Mouse (Mus musculus) urinary bladder, postnatal 25 days (tissue): ENCODE measurements at regions not wholly inside any gene's neighbourhood (a gene's known extent, or its start where the extent isn't known, plus 50 kb on each side); places are given as distances from the start of the nearest gene placed in this dataset.
"Not testable (repeated sequence)": the region's sequence is repeated elsewhere in the genome, so short reads cannot be mapped to it uniquely, and the experiment has no call there.

ENCODE experiments used
- DNase-seq: peaks from one replicate; pipeline ENCODE4 v3.0.0; 2022; ENCODE audit warnings: low spot score

DNA sequence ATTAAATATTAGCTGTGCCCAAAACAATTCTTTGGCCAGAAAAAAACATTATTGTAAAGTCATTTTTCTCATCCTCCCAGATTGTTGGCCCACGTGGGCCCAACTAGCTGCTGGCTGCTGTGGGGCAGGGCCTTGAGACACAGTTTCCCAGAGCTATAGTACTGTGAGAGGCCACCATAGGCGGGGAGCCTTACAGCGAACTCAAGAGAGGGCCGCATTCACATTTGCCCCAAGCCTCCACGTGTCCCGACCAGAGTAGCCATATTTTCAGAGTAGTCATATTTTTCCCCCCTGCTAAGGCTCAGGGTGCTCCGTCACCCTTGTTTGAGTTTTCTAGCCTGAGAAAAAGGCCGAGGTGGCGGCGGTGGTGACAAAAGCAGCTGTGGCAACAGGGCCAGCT lies 826.3 kb downstream of the Dad1 start:
- DNase-seq, result not testable (repeated sequence)

DNA sequence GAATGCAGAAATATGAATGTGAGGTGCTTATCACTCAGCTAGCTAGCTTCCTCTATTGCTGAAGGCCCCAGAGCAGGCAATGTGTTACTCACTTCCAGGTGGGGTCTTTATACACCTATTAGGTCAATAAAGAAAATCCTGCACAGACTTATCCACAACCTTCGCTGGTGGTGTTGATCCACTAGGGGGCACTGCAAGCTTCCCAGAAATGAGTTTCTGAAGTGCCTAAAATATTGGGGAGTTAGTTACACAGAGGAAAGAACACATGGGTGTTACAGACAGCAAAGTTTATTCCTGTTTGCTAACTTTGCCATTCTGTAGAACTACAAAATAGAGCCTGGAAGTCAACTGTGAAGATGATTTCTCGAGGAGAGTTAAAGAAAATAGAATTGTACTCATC lies 836.9 kb downstream of the Dad1 start:
- not testable (repeated sequence) for DNase-seq

DNA sequence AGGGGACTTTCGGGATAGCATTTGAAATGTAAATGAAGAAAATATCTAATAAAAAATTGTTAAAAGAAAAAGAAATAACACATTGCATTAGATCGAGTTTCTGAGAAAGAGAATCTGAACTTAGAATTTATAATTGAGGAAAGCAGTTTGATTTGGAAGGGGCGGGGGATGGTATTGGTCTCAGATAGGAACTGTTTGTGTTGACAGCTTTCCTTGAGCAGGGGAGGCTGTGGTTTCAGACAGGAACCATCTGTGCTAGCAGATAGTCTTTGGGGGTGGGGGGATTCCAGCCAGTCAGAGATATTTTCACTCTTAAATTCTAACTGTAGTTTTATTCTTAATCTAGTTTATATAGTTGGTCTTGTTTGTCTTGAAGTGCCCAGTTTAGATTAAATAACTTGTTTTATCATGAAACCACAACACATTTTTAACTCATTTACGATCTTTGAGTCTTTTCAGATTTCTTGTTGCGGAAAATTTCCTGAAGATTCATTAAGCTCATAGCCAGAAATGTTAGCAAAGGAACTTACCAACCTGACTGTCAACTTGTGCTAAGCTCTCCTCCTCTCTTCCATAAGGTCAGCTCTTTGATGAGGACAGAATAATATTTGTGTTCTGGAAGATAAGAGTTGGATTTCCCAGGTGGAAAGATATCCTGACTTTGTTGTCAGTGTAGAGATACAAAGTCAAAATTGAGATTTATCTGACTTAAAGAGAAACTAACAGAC lies 846.2 kb downstream of the Dad1 start:
- DNase-seq, result not testable (repeated sequence)

DNA sequence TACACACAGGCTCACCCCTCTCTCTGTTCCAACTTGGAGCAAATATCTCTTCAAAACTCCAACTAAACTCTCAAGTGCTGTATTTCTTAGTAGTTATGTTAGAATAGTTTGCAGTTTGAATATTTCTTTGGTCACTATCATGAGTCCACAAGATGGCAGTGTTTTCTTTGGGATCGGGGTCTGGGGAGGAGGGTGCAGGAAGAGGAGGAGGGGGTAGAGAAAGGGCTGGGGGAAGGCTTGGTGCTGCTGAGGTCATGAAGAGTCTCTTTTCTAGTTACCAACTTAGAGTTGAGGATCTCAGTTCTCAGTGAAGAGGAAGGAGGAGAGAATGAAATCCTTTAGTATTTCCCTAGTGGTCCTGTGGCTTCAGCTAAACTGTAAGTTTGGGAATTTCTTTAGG lies 863.6 kb downstream of the Dad1 start:
- not testable (repeated sequence) for DNase-seq

DNA sequence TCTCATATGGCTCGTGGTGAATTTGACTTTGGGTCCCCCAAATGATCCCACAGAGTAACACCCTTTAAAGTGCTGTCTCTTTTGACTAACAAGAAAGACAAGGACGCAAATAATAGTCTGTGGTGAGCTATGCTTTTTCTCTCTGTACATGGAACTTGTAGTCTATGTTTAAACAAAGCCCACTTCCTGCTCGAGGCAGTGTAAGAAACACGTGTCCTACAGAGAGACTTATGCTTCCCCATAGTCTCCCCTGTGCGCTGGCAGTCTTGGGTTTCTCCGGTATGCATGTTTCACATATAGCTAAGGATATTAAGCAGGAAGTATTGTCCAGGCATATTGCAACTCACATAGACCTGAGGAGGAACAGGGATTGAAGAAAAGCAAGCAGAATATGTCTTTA lies 879.0 kb upstream of the Olfr1507 start:
- DNase-seq, result not testable (repeated sequence)

DNA sequence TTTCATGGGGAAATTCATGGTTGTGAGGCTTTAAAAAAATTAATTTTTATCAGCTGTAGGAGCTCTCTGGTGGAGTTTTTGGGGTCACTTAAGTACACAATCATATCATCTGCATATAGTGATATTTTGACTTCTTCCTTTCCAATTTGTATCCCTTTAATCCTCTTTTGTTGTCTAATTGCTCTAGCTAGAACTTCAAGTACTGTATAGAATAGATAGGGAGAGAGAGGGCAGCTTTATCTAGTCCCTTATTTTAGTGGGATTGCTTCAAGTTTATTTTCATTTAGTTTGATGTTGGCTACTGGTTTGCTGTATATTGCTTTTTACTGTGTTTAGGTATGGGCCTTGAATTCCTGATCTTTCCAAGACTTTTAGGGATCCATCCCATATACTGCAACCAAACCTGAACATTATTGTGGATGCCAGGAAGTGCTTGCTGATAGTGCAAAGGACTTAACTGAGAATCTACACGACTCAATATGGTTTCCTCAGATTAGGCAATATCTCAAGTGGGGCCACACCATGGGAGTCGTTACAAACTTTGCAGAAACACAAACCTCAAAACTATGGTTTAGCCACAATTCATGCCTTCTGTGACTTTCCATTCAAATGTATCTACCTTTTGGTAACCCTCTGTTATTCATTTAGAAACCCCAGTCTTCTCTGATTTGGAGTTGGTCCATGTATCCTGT lies 878.4 kb upstream of the Olfr1507 start:
- DNase-seq, result not testable (repeated sequence)

DNA sequence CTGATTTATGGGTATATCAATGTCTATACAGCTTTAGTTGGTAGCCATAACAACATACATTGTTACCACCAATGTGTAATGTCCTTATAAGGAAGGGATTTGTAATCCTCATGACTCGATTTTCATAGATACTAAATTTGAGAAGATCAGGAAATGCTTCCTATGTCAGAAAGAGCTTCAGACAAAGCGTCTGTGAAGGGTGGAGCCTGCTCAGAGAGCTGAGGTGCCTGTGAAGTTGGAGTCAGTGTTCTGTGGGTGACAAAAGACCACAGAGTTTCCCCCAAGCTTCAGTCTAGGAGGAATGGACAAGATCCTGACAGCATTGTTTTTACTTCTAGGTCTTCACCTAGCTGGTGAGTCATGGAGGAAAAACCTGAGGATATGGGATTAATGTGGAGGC lies 874.2 kb upstream of the Olfr1507 start:
- no peak for DNase-seq

DNA sequence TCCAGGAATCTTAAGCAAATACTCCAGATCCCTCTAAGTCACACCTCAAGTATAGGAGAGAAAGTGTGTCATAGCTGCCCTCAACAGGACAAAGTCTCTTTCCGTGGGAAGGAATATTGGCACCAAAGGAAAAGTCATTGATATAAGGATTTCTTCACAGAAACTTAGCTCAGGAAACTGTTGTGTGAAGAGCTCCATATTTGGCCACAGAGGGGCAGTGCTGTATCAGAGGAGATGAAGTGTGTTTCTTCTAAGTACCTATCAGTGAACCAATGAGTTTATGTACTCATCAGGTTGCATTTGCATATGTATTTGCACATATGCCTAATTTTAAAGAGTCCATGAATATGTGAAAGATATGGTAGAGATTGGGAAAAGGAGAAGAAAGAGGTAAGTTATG lies 871.9 kb upstream of the Olfr1507 start:
- not testable (repeated sequence) for DNase-seq

DNA sequence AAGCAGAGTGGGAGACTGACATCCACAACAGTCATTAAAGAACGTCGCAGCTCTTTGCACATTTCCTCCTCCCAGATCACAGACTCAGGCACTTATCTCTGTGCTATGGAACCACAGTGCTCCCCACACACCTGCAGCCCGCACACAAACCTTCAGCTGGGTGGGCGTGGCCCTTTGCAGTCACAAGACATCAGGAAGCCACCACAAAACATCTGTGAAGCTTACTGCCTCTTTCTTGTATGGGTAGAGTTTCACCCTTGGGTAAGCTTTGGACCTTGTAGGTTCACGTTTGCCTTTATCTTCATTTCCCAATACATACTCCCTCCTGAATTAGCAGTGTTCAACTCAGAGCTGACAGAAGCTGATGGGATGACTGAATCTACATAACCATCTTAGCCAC lies 868.4 kb upstream of the Olfr1507 start:
- DNase-seq, result not testable (repeated sequence)

DNA sequence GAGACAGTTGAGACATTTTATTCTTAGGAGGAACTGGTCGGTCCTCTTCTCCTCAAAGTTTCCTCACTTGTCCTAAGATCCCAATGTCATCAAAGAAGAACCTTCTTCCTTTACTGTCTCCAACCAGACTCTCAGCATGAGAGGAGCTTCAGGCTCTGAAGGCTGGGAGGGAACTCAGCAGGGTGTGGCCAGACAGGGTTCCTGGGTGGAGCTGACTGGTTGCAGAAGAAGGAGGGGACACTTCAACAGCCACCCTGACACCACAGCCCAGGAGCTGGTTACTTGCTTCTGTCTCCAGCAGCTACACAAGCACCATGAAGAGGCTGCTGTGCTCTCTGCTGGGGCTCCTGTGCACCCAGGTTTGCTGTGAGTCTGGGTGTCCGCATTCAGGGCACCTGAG lies 866.5 kb upstream of the Olfr1507 start:
- not testable (repeated sequence) for DNase-seq

DNA sequence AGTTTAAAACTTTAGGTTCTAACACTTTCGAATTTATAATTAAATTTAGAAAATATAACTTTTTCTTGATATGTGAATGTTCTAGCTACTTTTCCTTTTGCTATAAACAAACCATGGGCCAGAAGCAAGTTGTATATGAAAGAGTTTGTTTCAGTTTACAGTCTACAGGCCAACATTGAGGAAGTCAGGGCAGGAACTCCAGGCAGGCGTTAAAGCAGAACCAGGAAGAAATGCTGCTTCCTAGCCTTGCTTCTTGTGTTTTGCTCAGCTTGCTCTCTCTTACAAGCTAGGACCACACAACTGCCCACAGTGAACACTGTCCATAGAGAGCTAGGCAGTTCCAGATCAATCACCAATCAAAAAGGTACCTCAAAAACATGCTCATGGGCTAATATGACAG lies 861.9 kb upstream of the Olfr1507 start:
- DNase-seq, result not testable (repeated sequence)

DNA sequence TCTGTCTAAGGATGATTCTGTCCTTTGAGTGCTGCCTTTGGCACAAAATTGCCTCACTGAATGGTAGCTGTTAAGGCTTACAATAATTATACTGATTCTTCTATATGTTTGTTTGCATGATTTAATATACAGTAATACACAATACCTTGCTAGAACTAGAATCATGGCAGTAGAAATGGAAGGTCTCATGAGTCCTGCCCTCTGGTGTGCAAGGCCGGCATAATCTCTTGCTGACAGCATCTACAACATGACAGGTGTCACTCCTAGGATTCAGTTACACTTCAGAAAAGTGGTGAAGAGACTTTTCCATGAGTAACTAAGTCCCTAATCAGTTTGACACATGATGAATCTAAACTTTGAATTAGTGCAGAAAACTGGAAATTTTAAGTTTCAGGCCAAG lies 861.2 kb upstream of the Olfr1507 start:
- not testable (repeated sequence) for DNase-seq

DNA sequence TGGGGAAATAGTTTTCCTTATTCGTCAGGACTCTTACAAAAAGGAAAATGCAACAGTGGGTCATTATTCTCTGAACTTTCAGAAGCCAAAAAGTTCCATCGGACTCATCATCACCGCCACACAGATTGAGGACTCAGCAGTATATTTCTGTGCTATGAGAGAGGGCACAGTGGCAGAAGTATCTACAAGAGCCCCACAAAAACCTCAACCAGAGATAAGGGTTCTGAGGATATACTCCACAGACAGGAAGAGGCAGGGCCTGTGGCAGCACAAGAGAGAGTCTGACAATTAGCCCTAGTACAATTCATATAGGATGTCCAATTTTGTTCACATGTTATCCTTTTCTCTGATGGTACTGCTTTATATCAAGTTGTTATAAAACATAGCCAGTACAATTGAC lies 855.9 kb upstream of the Olfr1507 start:
- not testable (repeated sequence) for DNase-seq

DNA sequence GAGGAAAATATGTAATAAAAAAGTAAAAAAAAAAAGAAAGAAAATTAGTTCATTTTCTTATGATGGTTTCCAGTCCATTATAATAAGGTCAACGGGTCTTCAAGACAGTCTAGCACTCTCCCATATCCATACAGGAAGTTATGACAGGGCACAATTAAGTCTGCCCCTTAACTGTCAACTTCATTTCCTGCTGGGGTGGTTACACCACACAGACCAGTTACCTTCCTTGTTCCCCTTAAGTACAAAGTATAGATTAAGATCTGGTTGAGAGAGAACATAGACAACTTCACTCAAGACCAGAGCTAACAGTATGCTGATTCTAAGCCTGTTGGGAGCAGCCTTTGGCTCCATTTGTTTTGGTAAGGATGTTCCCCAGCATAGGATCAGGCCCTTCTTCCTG lies 855.2 kb upstream of the Olfr1507 start:
- DNase-seq, result not testable (repeated sequence)

DNA sequence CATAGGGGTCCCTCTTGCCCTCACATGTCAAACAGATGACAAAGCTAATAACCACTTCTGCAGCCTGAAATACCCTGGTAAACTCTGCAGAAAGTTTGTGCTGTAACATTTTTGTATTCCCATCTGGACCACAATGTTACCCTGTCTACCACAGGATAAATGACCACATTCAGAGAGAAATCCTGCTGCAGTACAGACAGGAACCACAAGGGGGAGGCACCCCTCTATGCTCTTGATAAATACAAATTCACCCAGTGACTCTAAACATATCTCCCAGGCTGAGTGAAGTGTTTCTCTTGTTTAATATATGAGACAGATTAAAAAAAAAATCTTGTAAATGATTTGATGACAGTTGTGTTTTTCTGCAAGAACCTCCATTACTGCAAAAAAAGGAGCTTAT lies 853.6 kb upstream of the Olfr1507 start:
- not testable (repeated sequence) for DNase-seq

DNA sequence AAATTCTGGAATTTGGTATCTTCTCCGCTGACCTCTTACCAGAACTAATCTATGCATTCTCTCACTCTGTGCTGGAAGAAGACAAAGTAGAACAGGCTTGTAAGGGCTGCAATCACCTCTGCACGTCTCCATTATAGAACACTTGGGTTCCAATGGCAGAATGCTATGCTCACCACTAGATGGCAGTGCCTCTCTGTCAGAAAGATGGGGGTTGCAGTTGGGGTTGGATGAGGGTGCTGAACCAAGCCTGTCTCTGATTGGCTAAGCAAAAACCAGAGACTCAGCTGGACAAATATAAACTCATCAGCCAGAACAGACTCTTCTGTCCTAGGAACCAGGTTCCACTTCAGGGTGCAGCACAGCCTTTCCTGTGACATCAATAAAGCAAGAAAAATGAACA lies 850.0 kb upstream of the Olfr1507 start:
- DNase-seq, result not testable (repeated sequence)

DNA sequence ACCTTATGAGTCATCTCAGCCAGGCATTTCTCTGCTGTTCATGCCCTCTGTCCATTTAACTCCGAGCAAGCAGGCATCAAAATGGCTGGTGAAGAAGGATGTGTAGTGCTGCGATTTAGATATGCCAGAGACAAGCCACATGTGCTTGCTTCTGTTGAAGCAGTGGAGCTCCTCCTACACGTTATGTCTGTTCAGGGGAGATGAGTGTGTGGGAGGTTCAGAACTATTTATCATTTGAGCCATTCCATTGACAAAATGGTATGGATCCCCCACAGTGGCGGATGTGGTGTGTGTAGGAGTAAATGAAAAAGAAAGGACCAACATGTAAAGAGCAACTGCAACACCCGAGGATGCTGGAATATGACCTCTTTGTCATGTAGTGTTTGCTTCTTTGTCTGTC lies 848.3 kb upstream of the Olfr1507 start:
- DNase-seq, result not testable (repeated sequence)

DNA sequence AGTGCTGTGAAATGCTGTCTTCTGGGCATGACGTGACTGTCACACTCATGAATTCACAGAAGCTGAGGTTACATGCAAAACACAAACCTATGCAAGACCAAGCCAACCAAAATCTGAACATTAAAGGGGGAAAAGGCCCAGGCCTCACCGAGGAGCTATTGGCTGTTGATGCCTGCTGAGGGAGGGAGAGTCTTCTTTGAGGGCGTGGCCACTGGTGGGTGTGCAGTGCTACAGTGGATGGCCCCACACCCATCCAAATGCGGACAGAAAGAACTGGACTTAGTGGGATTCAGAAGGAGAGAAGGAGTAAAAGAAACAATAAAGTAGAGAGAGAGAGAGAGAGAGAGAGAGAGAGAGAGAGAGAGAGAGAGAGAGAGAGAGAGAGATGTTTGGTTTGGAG lies 843.6 kb upstream of the Olfr1507 start:
- DNase-seq, result not testable (repeated sequence)

DNA sequence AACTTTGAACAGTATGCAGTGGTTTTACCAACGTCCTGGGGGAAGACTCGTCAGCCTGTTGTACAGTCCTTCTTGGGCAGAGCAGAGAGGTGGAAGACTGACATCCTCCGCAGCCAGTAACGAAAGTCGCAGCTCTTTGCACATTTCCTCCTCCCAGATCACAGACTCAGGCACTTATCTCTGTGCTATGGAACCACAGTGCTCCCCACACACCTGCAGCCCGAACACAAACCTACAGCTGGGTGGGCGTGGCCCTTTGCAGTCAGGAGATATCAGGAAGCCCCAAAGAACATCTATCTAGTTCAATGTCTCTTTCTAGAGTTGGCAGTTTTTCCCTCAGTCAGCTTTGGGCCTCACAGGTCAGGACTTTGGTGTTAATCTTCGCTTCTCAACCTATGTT lies 841.9 kb upstream of the Olfr1507 start:
- DNase-seq, result not testable (repeated sequence)

DNA sequence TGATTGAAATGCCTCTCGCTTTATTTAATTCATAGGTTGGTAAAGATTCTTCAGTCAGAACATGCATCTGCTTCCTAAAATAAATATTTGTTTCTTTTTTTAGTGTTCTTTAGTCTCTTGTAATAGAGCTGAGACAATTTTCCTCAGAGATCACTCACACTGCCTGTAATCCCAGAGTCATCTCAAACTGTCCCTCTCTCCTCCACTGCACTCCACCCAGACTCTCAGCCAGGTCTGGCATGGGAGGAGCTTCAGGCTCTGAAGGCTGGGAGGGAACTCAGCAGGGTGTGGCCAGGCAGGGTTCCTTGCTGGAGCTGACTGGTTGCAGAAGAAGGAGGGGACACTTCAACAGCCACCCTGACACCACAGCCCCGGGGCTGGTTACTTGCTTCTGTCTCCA lies 841.2 kb upstream of the Olfr1507 start:
- DNase-seq, result not testable (repeated sequence)

DNA sequence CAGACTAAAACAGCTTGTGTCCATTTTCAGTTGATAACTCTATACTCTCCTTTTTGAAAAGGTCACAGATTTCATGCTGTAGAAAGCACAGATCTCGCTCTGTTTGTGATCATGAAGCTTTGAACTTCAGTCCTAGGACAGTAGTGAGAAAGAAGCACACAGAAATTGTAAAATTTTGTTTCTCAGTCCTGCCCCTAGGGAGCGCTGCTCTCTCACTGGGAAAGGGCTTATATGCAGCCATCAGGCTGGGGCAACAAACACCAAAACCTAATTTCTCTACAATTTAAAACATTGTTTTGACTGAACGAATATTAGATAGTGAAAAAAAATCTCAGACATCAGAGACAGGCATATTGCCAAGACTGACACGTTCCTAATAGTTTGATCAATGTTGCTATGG lies 838.9 kb upstream of the Olfr1507 start:
- DNase-seq, result not testable (repeated sequence)

DNA sequence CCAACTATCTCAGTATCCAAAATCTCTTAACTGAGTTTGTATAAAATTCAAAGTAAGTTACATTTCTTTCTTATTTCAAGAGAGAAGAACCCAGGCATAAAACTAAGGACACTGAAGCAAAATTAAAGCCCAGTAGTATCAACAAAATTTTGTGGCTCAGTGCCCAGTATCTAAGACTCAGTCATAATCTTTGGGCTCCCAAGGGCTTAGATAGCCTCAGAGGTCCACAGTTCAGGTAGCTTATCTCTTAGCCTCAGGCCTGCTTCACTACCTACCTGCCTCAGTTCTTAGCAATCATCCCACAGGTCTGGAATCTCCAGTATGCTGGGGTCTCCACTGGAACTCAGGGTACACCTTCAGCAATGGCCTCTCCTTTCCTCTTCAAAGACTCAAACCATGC lies 835.6 kb upstream of the Olfr1507 start:
- DNase-seq, result not testable (repeated sequence)

DNA sequence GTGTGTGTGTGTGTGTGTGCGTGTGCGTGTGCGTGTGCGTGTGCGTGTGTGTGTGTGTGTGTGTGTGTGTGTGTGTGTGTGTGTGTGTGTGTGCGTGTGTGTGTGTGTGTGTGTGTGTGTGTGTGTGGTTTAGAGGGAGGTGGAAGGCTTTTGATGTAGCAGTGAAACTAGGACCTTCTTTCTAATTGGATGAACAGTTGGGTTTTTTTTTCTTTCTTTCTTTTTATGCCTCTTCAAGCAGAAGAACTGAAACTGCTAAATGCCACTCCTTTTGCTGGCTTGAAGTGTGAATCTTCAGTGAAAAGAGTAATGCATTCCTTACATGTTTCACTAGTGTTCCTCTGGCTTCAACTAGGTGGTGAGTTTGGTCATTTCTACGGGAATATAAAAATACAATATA lies 828.8 kb upstream of the Olfr1507 start:
- DNase-seq, result not testable (repeated sequence)
